Mouse (Mus musculus) adrenal gland, adult (tissue): ENCODE measurements around the gene 4921536K21Rik.

Experiments used
- DNase-seq, 2 experiments: peaks; one replicate each; pipeline ENCODE4 v3.0.0; 2022 to 2023; ENCODE audit warnings: low spot score in 1 of 2; ENCODE audit not compliant: inconsistent age in 2 of 2

The 4921536K21Rik gene

GRCm38 (mm10) chr11:3860361-3860760, 34.5 kb downstream of the 4921536K21Rik start:
- no peak for DNase-seq

DNA sequence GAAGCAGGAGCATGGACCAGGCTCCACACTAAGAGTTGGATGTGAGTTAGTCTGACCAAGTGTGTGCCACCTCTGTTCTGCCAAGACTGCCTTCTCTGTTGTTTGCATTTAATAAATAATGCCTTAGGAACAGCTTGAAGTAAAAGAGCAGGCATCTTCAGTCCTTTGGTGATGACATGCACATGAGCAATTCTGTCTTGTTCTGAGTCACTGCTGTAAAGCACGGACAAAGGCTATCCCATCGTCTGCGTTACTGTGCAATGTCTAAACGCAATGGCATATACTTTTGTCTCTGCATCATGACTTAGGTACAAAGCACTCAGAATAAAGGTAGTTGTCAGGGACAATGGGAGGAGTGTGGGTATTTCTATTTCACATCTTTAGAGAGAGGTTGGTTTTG, 35.1 kb downstream of the 4921536K21Rik start:
- DNase-seq: no peak

GRCm38 (mm10) chr11:3857902-3858301, 37.0 kb downstream of the 4921536K21Rik start:
- no peak for DNase-seq

- DNase-seq: no peak
Measured at GRCm38 (mm10) chr11:3855846-3856245, 39.1 kb downstream of the 4921536K21Rik start.

GRCm38 (mm10) chr11:3854156-3854555, 40.7 kb downstream of the 4921536K21Rik start:
- DNase-seq: no peak

DNA sequence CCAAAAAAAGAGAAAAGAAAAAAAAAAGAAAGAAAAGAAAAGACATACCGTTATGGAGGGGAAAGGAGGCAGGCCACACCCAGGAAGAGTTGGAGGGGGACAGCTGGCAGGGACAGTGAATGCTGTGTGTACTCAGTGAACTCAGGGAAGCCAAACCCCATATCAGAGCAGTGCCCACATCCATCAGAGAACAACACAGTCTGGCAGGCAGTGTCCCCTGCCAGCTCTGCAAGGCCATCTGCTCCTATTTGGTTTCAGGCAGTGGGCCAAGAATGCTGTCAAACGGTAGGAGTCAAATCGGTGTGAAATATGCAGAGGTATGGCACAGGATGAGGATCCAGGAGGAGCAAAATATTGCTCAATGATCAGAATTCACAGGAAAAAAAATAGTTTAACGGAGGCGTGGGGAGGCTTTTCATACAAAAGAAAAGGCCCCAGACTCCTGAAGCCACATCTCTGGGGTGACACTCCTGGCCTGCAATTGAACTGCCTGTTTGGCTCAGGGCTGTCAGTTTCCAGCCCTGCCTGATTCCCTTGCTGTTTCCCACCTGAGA, 41.3 kb downstream of the 4921536K21Rik start:
- peak; percentile 81 to 84 for DNase-seq

DNA sequence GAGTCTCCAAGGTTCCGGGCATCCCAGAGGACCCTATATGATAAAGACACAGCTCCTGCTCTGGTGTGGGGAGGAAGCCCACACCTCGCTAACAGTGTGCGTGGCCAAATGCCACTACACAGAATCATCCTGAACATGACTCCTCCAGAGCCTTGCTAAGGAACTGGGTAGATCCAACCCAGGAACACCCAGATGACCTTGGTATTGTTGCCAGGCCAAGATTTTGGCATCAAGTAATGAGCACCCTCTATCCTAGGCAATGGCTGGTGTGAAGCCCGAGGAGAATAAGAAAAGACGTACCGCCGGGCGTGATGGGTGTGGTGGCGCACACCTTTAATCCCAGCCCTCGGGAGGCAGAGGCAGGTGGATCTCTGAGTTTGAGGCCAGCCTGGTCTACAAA, 41.9 kb downstream of the 4921536K21Rik start:
- peak in 1 of 2 experiments; percentile 23 for DNase-seq

GRCm38 (mm10) chr11:3851872-3852271, 43.0 kb downstream of the 4921536K21Rik start:
- no peak for DNase-seq

GRCm38 (mm10) chr11:3850746-3851277, 44.1 kb downstream of the 4921536K21Rik start:
- DNase-seq: no peak

GRCm38 (mm10) chr11:3850315-3850614, 44.6 kb downstream of the 4921536K21Rik start:
- DNase-seq: no peak

- no peak for DNase-seq
Measured at GRCm38 (mm10) chr11:3849469-3850314, 45.2 kb downstream of the 4921536K21Rik start.

GRCm38 (mm10) chr11:3846351-3846750, 48.5 kb downstream of the 4921536K21Rik start:
- no peak for DNase-seq

DNA sequence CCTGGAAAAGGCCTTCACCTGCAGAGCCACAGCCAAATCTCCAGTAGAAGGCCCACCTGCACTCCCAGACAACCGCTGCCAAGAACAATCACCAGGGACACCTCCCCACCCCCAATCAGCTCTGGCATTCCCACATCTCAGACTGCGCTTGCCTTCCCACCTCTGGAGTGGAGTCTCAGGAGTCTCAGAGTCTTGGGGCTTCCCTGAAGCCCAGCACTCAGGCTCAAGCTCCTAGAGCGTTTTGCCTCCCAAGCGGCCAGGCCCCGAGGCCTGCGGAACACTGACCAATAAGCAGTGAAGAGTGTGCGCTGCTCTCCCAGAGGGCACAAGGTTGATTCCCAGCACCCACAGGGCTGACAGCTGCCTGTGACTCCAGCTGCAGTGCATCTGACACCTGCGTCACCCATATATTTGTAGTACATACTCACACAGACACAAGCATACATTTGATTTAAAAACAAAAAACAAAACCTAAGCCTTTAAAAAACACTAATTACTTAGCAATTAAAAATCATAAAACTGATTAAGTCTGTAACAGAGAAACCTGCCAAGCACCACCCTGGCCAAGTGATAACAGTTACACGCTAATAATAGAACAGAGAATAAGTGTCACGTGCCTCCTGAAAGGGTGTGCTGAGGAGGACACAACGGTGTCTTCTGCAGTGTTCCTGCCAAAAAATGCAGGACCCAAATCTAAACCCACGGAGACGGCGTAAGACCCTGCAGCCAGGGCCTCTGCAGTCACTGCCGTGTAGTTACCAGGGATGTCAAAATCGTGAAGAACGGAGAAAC, 50.8 kb downstream of the 4921536K21Rik start:
- no peak for DNase-seq
